Mouse (Mus musculus) layer of hippocampus, adult 2 months (tissue): ENCODE data around the gene Rps19. TPM values are rescaled to one million over a fixed set of nuclear protein-coding genes. Genes with fewer than 3 reads are reported as not detected.
A peak's percentile ranks its signal among the peaks of the same experiment; 100 is the strongest.
"Not testable (repeated sequence)": the region's sequence is repeated elsewhere in the genome, so short reads cannot be mapped to it uniquely, and the experiment has no call there.

ENCODE experiments used
- DNase-seq, 2 experiments: peaks; one replicate each; pipeline ENCODE4 v3.0.0; 2022; ENCODE audit warnings: low spot score in 2 of 2
- H3K27ac ChIP-seq: fragments of 200-600 bp; 2 replicates; pipeline ENCODE4 v1.8.1; 2022
- H3K4me3 ChIP-seq: fragments of 200-600 bp; 2 replicates; pipeline ENCODE4 v1.8.1; 2022; ENCODE audit warnings: mild to moderate bottlenecking
- CTCF ChIP-seq: fragments of 200-600 bp; conservative IDR thresholded peaks from 2 replicates; pipeline ENCODE4 v1.8.1; 2022; ENCODE audit warnings: antibody characterized with exemption, mild to moderate bottlenecking, moderate library complexity
- long read RNA-seq, 2 experiments: library from polyadenylated mRNA; stranded (forward); transcript quantifications; one replicate each; pipeline ENCODE4 v2.0.0; 2021; ENCODE audit warnings: borderline mapping rate in 2 of 2
- total RNA-seq, 2 experiments: library from RNA; stranded (reverse); gene quantifications; 2 replicates each; pipeline ENCODE4 v1.2.3; 2021

Gene Rps19
- total RNA-seq, result 100 to 1,000 TPM; 501 to 525 TPM
- long read RNA-seq, experiment 1, transcript Rps19-203 (6 exons, 774 nt), result major isoform, 126 of 142 reads
- long read RNA-seq, experiment 1, partial matches to known transcripts, result 0 of 142 reads
- long read RNA-seq, experiment 1, other reads (novel, unspliced or antisense), result 3 of 142 reads
- long read RNA-seq, experiment 2, transcript Rps19-206 (3 exons, 395 nt), result minor isoform, 5 of 219 reads
- long read RNA-seq, experiment 2, transcript Rps19-202 (6 exons, 633 nt), result minor isoform, 7 of 219 reads
- long read RNA-seq, experiment 2, transcript Rps19-203 (6 exons, 774 nt), result major isoform, 198 of 219 reads
- long read RNA-seq, experiment 2, partial matches to known transcripts, result 2 of 219 reads
- long read RNA-seq, experiment 2, other reads (novel, unspliced or antisense), result 2 of 219 reads

DNA sequence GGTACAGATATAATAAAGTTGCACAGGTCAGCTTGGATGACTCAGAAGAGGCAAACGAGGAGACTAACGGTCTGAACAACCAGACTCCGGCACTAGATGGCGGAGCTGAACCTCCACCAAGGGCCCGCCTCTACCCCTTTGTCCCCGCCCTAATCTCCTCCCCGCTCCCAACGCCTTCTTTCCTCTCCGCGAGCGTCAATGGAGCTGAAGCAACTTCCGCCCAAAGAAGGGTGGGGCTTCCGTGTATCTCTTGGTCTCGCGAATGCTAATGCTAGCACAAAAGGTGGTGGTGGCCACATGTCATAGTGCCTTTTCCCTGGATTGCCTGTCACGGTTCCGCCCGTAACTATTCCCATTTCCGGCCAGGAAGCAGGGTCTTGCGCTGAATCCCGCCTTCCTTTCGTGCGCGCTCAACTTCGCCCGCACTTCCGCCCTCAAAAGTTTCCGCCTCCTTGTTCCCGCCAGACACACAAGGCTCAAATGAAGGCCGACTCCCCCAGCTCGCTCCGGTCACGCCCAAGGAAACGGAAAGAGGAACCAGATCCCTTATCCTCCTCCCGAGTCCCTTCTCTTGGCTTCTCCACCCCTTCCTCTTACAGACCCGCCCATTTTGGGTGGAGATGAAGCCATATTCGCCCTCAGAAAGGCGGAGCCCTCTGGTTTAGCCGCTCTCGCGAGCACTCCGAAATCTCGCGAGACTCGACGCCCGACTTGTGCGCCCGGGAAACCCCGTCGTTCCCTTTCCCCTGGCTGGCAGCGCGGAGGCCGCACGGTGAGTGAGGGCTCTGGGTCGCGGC, at the start of gene Rps19:
Gene Rps19 (plus strand): TSS at position 476 of the 797 bp plus-strand sequence.
- peak within 1 kb of the TSS; percentile 97 for H3K27ac ChIP-seq
- H3K4me3 ChIP-seq, result peak within 1 kb of the TSS; percentile 97
- peak; percentile 81 for TF ChIP-seq CTCF
- peak; percentile 98 to 99 for DNase-seq

GRCm38 (mm10) chr7:24838732-24839409, 45.3 kb upstream of the Rps19 start:
- not testable (repeated sequence) for DNase-seq, H3K27ac ChIP-seq, H3K4me3 ChIP-seq

DNA sequence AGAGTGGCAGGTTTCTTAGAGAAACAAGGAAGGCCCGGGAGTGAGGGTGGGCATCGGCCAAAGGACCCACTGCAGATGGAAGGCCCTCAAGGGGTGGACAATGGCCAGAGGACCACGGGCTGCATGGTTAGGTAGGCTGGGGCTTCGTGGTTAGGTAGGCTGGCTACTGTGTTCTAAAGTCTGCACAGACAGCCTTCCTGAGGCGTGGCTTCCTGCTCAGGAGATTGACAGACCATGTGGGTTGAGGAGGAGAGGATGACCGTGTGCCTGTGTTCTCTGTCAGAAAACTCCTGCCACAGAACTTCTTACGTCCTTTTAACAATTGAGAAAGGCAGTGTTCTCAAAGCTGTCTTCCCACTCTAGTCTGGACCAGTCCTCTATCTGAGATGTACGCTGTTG, 44.8 kb upstream of the Rps19 start:
- no peak overlapping the region for H3K4me3 ChIP-seq
- DNase-seq, result no peak
- H3K27ac ChIP-seq, result no peak overlapping the region
- TF ChIP-seq CTCF, result no peak

- Histone ChIP-seq H3K4me3 (no peak overlapping the region), H3K27ac (no peak overlapping the region)
- DNase-seq, result no peak
- no peak for TF ChIP-seq CTCF
These were observed 43.8 kb upstream of the Rps19 start for GRCm38 (mm10) chr7:24840331-24840730.

GRCm38 (mm10) chr7:24841009-24841408, 43.2 kb upstream of the Rps19 start:
- no peak overlapping the region for H3K27ac ChIP-seq
- no peak for DNase-seq
- no peak overlapping the region for H3K4me3 ChIP-seq
- no peak for TF ChIP-seq CTCF

GRCm38 (mm10) chr7:24844144-24844543, 40.0 kb upstream of the Rps19 start:
- Histone ChIP-seq H3K27ac (no peak overlapping the region), H3K4me3 (no peak overlapping the region)
- no peak for TF ChIP-seq CTCF
- DNase-seq, result no peak

DNA sequence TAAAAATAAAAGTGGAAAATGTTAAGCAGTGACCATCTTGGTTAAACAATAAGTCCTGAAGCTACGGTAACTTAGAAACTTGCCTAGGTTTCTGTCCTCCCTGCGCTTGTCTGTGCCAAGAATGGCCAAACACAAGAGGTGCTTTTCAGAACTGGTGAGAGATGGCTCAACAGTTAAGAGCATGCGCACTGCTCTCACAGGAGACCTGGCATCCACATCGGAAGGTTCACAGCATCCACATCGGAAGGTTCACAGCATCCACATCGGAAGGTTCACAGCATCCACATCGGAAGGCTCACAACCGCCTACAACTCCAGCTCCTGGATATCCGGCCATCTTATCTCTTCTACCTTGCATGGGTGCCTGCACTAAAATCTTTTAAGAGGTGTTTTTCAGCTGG, 39.0 kb upstream of the Rps19 start:
- no peak for TF ChIP-seq CTCF

DNA sequence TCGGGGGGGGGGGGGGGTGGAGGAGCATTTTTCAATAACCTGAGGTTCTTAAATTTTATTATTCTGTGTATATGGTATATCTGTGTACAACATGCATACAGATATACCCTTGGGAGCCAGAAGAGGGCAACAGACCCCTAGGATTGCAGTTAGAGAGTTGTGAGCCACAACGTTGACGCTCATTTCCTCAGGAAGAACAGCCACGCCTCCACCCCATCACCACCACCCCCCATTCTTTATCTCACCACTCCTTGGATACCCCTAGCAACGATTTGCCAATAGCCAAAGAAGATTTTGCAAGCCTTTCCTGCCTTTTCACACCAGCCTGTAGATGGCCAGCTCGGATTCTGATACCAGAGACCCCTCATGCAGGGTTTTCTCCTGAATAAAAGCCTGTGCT, 38.5 kb upstream of the Rps19 start:
- H3K4me3 ChIP-seq, result no peak overlapping the region
- TF ChIP-seq CTCF, result peak; percentile 45
- no peak for DNase-seq
- no peak overlapping the region for H3K27ac ChIP-seq

More for the DNA sequence above, 39.0 kb upstream of the Rps19 start:
- Histone ChIP-seq H3K4me3 (no peak overlapping the region), H3K27ac (no peak overlapping the region)
- DNase-seq, result no peak

- H3K27ac ChIP-seq, H3K4me3 ChIP-seq, DNase-seq: not testable (repeated sequence)
These were observed 37.6 kb upstream of the Rps19 start for GRCm38 (mm10) chr7:24846576-24846975.

GRCm38 (mm10) chr7:24850162-24850561, 34.0 kb upstream of the Rps19 start:
- TF ChIP-seq CTCF, result no peak
- Histone ChIP-seq H3K4me3 (no peak overlapping the region), H3K27ac (no peak overlapping the region)
- peak in 1 of 2 experiments; percentile 55 for DNase-seq

GRCm38 (mm10) chr7:24850899-24851303, 33.3 kb upstream of the Rps19 start:
- Histone ChIP-seq H3K4me3 (no peak overlapping the region), H3K27ac (no peak overlapping the region)
- DNase-seq, result no peak
- TF ChIP-seq CTCF, result no peak

- no peak for TF ChIP-seq CTCF
- DNase-seq, result no peak
- no peak overlapping the region for H3K4me3 ChIP-seq
- H3K27ac ChIP-seq, result no peak overlapping the region
These were observed 32.4 kb upstream of the Rps19 start for GRCm38 (mm10) chr7:24851596-24852325.
